Mouse (Mus musculus): ENCODE results near the gene Runx1. TPM values are rescaled to one million over a fixed set of nuclear protein-coding genes. Genes with fewer than 3 reads are reported as not detected.

Runx1 gene
- polyA plus RNA-seq, 1 experiment from 2014 or later: 9.4 TPM

- H3K9me3 ChIP-seq (ENCODE audit: control insufficient read depth, low read length): no peaks in the 10 kb centered on the region
- no peak overlapping the region for H3K4me3 ChIP-seq (ENCODE audit: low read length)
- H3K36me3 ChIP-seq (ENCODE audit: control insufficient read depth, insufficient read depth, low read length): no peaks in the 10 kb centered on the region
- WGBS: 84% methylated on average over 12 of the region's 12 CpGs
- no peak for ATAC-seq (ENCODE audit: low read depth)
- H3K4me2 ChIP-seq (ENCODE audit: low read depth, low read length): no peak overlapping the region
- no peak overlapping the region for H3K27ac ChIP-seq (ENCODE audit: low read length)
- peaks cover 4% of the 10 kb centered on the region; the same call in 1 of the 2 replicates for H3K4me1 ChIP-seq (replicated peaks; ENCODE audit: control insufficient read depth, insufficient read depth, low read length)
- H3K9ac ChIP-seq (ENCODE audit: low read length): no peak overlapping the region
- no peaks in the 10 kb centered on the region for H3K27me3 ChIP-seq (ENCODE audit: control insufficient read depth, insufficient read depth, low read depth, low read length)
Observed at GRCm38 (mm10) chr16:92822676-92823075, 3.3 kb downstream of the Runx1 start.

DNA sequence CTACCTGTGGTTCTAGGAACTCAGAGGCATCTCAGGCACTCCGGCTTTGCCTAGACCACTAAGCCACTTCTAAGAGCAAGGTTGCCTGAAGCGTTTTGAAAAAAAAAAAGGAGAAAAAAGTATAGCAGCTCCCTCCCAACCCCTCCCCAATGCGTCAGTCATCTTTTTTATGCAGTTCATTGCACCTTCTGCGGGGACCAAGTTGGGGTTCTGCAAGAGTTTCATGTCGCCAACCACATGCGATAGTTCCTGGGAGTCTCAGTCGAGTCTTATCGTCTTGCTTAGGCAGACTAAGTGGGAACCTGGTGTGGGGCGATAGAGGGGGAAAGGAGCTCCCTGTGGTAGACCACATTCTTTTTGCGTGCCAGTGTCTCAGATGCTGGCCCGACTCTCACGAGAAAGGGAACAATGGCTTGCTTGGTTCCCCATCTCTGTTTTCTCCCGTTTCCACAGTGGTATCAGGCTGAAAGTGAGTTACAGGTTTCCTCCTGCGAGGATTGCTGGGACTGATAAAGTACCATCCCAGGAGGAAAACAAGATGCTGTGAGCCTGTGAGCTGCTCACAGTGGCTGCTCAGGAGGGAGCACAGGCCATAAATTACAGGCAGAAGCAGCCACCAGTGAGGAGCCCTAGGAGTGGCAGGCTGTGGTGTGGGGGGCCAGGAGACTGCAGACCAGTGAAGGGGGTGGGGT is 3.9 kb downstream of the Runx1 start:
- ATAC-seq (ENCODE audit: low read depth): no peak
- no peaks in the 10 kb centered on the region for H3K9me3 ChIP-seq (ENCODE audit: control insufficient read depth, low read length)
- peaks cover 4% of the 10 kb centered on the region; the same call in 1 of the 2 replicates for H3K4me1 ChIP-seq (replicated peaks; ENCODE audit: control insufficient read depth, insufficient read depth, low read length)
- no peak overlapping the region for H3K4me2 ChIP-seq (ENCODE audit: low read depth, low read length)
- WGBS: 54% methylated on average over 14 of the region's 14 CpGs
- H3K9ac ChIP-seq (ENCODE audit: low read length): no peak overlapping the region
- no peaks in the 10 kb centered on the region for H3K36me3 ChIP-seq (ENCODE audit: control insufficient read depth, insufficient read depth, low read length)
- H3K27me3 ChIP-seq (ENCODE audit: control insufficient read depth, insufficient read depth, low read depth, low read length): no peaks in the 10 kb centered on the region
- H3K27ac ChIP-seq (ENCODE audit: low read length): no peak overlapping the region
- no peak overlapping the region for H3K4me3 ChIP-seq (ENCODE audit: low read length)

- Histone ChIP-seq H3K9ac (ENCODE audit: low read length) (no peak overlapping the region), H3K9me3 (ENCODE audit: control insufficient read depth, low read length) (no peaks in the 10 kb centered on the region), H3K27me3 (ENCODE audit: control insufficient read depth, insufficient read depth, low read depth, low read length) (no peaks in the 10 kb centered on the region), H3K4me2 (ENCODE audit: low read depth, low read length) (no peak overlapping the region), H3K4me1 (replicated peaks; ENCODE audit: control insufficient read depth, insufficient read depth, low read length) (peaks cover 4% of the 10 kb centered on the region; the same call in 1 of the 2 replicates), H3K36me3 (ENCODE audit: control insufficient read depth, insufficient read depth, low read length) (no peaks in the 10 kb centered on the region), H3K4me3 (ENCODE audit: low read length) (no peak overlapping the region), H3K27ac (ENCODE audit: low read length) (no peak overlapping the region)
- no peak for ATAC-seq (ENCODE audit: low read depth)
- 51% methylated on average over 5 of the region's 5 CpGs for WGBS
Observed at GRCm38 (mm10) chr16:92821596-92821937, 4.4 kb downstream of the Runx1 start.

DNA sequence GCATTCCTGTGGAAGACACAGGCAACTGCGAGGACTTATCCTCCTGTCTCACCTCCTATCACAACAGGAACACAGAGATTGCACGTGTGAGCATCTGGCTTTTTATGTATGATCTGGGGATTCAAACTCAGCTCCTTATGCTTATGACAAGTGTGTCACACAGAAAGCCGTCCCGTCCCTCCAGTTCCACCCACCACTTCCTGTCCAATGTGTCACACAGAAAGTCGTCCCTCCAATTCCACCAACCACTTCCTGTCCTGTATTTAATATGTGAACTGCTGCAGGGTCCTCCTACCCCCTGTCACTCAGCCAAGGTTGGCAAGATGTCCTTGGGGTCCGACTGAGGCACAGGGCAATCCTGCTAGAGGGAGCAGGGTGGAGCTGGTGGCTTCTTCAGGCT is 5.5 kb downstream of the Runx1 start:
- Histone ChIP-seq H3K9me3 (ENCODE audit: control insufficient read depth, low read length) (no peaks in the 10 kb centered on the region), H3K4me1 (replicated peaks; ENCODE audit: control insufficient read depth, insufficient read depth, low read length) (peaks cover 4% of the 10 kb centered on the region; the same call in 1 of the 2 replicates)

DNA sequence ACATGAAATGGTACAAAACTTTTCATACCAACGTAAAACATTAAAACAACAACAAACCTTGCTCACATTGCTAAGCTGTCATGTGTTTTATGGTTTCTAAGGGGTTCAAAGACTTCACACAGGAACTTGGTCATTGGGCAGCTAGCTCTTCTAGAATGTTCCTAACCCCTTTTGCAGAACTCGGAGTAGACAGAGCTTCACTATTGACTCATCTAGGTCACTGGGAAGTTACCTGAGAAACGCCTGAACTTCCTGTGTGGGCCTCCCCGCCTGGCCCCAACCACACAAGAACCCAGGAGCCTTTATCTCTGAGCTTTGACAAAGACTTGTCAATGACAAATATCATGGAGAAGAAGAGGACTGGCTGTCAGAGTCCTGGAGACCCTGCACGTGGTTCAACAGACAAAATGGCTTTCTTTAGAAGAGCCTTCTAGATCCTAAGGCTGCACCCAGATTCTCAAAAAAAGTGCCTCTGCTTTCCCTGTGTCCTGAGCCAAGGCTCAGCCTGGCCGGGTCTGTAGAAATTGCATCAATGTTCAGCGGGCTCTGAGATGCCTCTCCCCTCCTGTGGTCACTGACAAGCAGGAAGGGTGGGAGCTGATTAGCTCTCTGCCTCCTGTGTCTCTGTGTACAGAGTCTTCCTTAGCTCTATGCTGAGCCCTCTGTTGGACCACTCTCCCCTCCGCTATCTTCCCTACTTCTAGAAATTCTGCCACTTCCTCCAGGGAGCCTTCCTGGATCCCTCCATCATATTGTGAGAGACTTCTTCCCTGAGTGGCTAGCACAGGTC is 7.3 kb downstream of the Runx1 start:
- Histone ChIP-seq H3K36me3 (ENCODE audit: control insufficient read depth, insufficient read depth, low read length) (no peaks in the 10 kb centered on the region), H3K27me3 (ENCODE audit: control insufficient read depth, insufficient read depth, low read depth, low read length) (no peaks in the 10 kb centered on the region), H3K4me3 (ENCODE audit: low read length) (no peak overlapping the region), H3K4me1 (replicated peaks; ENCODE audit: control insufficient read depth, insufficient read depth, low read length) (peaks cover 4% of the 10 kb centered on the region; the same call in 1 of the 2 replicates), H3K27ac (ENCODE audit: low read length) (no peak overlapping the region), H3K4me2 (ENCODE audit: low read depth, low read length) (no peak overlapping the region), H3K9ac (ENCODE audit: low read length) (no peak overlapping the region), H3K9me3 (ENCODE audit: control insufficient read depth, low read length) (no peaks in the 10 kb centered on the region)
- 59% methylated on average over 8 of the region's 8 CpGs for WGBS
- ATAC-seq (ENCODE audit: low read depth): no peak

More for the DNA sequence above, 5.5 kb downstream of the Runx1 start:
- Histone ChIP-seq H3K4me3 (ENCODE audit: low read length) (no peak overlapping the region), H3K27ac (ENCODE audit: low read length) (no peak overlapping the region), H3K9ac (ENCODE audit: low read length) (no peak overlapping the region), H3K27me3 (ENCODE audit: control insufficient read depth, insufficient read depth, low read depth, low read length) (no peaks in the 10 kb centered on the region), H3K4me2 (ENCODE audit: low read depth, low read length) (no peak overlapping the region), H3K36me3 (ENCODE audit: control insufficient read depth, insufficient read depth, low read length) (no peaks in the 10 kb centered on the region)
- no peak for ATAC-seq (ENCODE audit: low read depth)
- WGBS: 65% methylated on average over 6 of the region's 6 CpGs

GRCm38 (mm10) chr16:92816092-92816491 is 9.9 kb downstream of the Runx1 start:
- WGBS: 84% methylated on average over 7 of the region's 7 CpGs
- no peak for ATAC-seq (ENCODE audit: low read depth)
- H3K27me3 ChIP-seq (ENCODE audit: control insufficient read depth, insufficient read depth, low read depth, low read length): no peaks in the 10 kb centered on the region
- no peak overlapping the region for H3K4me2 ChIP-seq (ENCODE audit: low read depth, low read length)
- 0 out of 2 replicates have a peak, but pooled peaks cover 4% of the 10 kb centered on the region for H3K4me1 ChIP-seq (replicated peaks; ENCODE audit: control insufficient read depth, insufficient read depth, low read length)
- H3K9ac ChIP-seq (ENCODE audit: low read length): no peak overlapping the region
- no peak overlapping the region for H3K27ac ChIP-seq (ENCODE audit: low read length)
- H3K9me3 ChIP-seq (ENCODE audit: control insufficient read depth, low read length): no peaks in the 10 kb centered on the region
- no peak overlapping the region for H3K4me3 ChIP-seq (ENCODE audit: low read length)
- no peaks in the 10 kb centered on the region for H3K36me3 ChIP-seq (ENCODE audit: control insufficient read depth, insufficient read depth, low read length)

DNA sequence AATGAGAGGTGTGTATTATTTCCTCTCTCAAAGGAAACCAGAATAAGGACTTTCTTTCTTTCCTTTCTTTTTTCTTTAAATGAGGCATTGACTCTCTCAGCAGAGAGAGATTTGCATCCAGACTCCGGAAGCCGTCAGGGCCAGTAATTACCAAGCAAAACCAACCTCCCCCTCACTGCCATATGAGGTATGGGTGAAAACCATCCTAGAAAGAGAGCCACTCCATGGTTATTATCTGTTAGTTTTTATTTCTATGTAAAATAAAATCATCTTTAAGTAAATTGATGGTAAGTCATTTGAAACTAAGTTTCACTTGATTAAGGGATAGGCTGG is 10.8 kb downstream of the Runx1 start:
- no peak for ATAC-seq (ENCODE audit: low read depth)
- Histone ChIP-seq H3K4me1 (replicated peaks; ENCODE audit: control insufficient read depth, insufficient read depth, low read length) (0 out of 2 replicates have a peak, but pooled peaks cover 3% of the 10 kb centered on the region), H3K9ac (ENCODE audit: low read length) (no peak overlapping the region), H3K27me3 (ENCODE audit: control insufficient read depth, insufficient read depth, low read depth, low read length) (no peaks in the 10 kb centered on the region), H3K27ac (ENCODE audit: low read length) (no peak overlapping the region), H3K4me2 (ENCODE audit: low read depth, low read length) (no peak overlapping the region), H3K4me3 (ENCODE audit: low read length) (no peak overlapping the region), H3K36me3 (ENCODE audit: control insufficient read depth, insufficient read depth, low read length) (no peaks in the 10 kb centered on the region), H3K9me3 (ENCODE audit: control insufficient read depth, low read length) (no peaks in the 10 kb centered on the region)
- WGBS: 88% methylated on average over 2 of the region's 2 CpGs

DNA sequence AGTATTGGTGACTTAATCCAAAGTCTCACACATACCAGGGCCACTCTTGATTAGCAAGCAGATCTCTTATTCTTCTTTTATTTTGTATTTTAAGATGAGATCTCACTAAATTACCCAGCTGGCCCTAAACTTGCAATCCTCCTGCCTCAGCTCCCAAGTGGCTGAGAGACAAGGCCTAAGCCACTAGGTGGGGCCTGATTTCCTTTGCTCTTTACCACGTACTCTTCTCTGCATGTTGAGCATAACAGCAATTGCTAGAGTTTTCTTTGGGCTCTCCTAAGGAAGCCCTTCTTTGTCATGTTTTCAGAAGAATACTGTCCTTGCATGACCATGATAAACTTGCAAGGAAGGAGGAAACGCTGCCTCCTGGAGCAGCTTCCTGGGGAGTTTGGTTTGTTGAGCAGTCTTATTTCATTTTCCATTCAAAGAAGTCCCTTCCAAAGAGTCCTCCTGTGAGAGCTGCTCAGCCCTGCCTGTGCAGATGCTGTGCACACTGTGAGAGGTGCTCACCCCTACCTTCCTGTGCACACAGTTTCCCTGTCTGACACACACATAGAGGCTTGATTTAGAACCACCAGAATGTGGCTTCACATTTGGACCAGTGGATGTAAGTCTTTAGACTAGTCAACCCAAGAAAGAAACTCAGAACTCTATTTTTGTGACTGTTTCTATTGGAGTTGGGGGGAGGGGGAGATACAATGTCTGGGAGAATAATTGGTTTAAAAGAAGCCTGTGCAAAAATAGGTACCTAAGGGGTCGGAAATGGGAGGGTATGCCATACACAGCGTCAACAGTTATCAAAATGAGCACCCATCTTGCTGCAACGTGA is 11.4 kb downstream of the Runx1 start:
- Histone ChIP-seq H3K27ac (ENCODE audit: low read length) (no peak overlapping the region), H3K36me3 (ENCODE audit: control insufficient read depth, insufficient read depth, low read length) (no peaks in the 10 kb centered on the region), H3K9ac (ENCODE audit: low read length) (no peak overlapping the region), H3K27me3 (ENCODE audit: control insufficient read depth, insufficient read depth, low read depth, low read length) (no peaks in the 10 kb centered on the region), H3K4me2 (ENCODE audit: low read depth, low read length) (no peak overlapping the region), H3K4me3 (ENCODE audit: low read length) (no peak overlapping the region), H3K4me1 (replicated peaks; ENCODE audit: control insufficient read depth, insufficient read depth, low read length) (no peaks in the 10 kb centered on the region), H3K9me3 (ENCODE audit: control insufficient read depth, low read length) (no peaks in the 10 kb centered on the region)
- 76% methylated on average over 5 of the region's 5 CpGs for WGBS
- no peak for ATAC-seq (ENCODE audit: low read depth)

DNA sequence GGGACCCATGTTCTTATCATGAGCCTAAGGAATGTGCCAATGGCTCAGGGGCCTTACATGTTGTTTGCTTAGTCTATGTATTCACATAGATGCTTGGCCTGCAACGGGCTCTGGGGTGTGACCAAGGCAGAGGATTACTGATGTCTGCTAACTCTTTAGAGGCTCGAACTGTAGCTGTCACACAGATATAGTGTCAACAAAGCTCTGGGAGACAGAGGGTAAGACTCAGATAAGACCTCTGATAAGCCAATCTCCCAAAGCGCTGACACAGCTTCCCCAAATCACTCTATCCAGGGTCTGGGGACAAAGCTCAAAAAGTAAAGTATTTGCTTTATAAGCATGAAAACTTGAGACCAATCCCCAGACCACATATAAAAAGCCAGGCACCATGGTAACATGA is 13.5 kb downstream of the Runx1 start:
- no peak overlapping the region for H3K9ac ChIP-seq (ENCODE audit: low read length)
- WGBS: 22% methylated on average over 3 of the region's 3 CpGs
- no peaks in the 10 kb centered on the region for H3K36me3 ChIP-seq (ENCODE audit: control insufficient read depth, insufficient read depth, low read length)
- ATAC-seq (ENCODE audit: low read depth): no peak
- H3K4me1 ChIP-seq (replicated peaks; ENCODE audit: control insufficient read depth, insufficient read depth, low read length): no peaks in the 10 kb centered on the region
- H3K27ac ChIP-seq (ENCODE audit: low read length): no peak overlapping the region
- H3K4me2 ChIP-seq (ENCODE audit: low read depth, low read length): no peak overlapping the region
- H3K4me3 ChIP-seq (ENCODE audit: low read length): no peak overlapping the region
- H3K27me3 ChIP-seq (ENCODE audit: control insufficient read depth, insufficient read depth, low read depth, low read length): no peaks in the 10 kb centered on the region
- H3K9me3 ChIP-seq (ENCODE audit: control insufficient read depth, low read length): no peaks in the 10 kb centered on the region

Measured in lung, embryonic 16.5 days (tissue).